Mouse (Mus musculus) megakaryocyte, embryonic 14.5 days (primary cell): ENCODE measurements around the gene Dppa4. TPM values are rescaled to one million over a fixed set of nuclear protein-coding genes. Genes with fewer than 3 reads are reported as not detected.
"Not testable (repeated sequence)": the region's sequence is repeated elsewhere in the genome, so short reads cannot be mapped to it uniquely, and the experiment has no call there.

Source experiments
- H3K27me3 ChIP-seq: replicated peaks from 2 replicates; pipeline ENCODE3; 2012; ENCODE audit warnings: inconsistent platforms
- H3K36me3 ChIP-seq: replicated peaks from 2 replicates; pipeline ENCODE3; 2012; ENCODE audit warnings: low read length, inconsistent platforms, mixed read lengths
- H3K4me1 ChIP-seq: 2 replicates; pipeline ENCODE4 v1.6.1; 2012; ENCODE audit warnings: inconsistent platforms
- H3K4me3 ChIP-seq: replicated peaks from 2 replicates; pipeline ENCODE3; 2012; ENCODE audit warnings: moderate library complexity, mild to moderate bottlenecking, inconsistent platforms
- H3K9me3 ChIP-seq: 2 replicates; pipeline ENCODE4 v1.6.1; 2012; ENCODE audit warnings: inconsistent platforms
- FLI1 ChIP-seq: IDR thresholded peaks from 2 replicates; pipeline ENCODE4 v1.6.1; 2012; ENCODE audit warnings: low read length, inconsistent platforms, mixed read lengths
- GATA1 ChIP-seq: IDR thresholded peaks from 3 replicates; pipeline ENCODE4 v1.6.1; 2012; ENCODE audit warnings: mixed read lengths, low read length, inconsistent platforms, borderline replicate concordance
- polyA plus RNA-seq: library from polyadenylated mRNA; stranded (reverse); fragments of >175 nt; gene quantifications from 2 replicates; pipeline ENCODE4 v1.2.3, GENCODE M21; 2012; ENCODE audit warnings: low replicate concordance; ENCODE audit not compliant: insufficient read depth

Gene Dppa4
- polyA plus RNA-seq, 1 experiment, result not detected

DNA sequence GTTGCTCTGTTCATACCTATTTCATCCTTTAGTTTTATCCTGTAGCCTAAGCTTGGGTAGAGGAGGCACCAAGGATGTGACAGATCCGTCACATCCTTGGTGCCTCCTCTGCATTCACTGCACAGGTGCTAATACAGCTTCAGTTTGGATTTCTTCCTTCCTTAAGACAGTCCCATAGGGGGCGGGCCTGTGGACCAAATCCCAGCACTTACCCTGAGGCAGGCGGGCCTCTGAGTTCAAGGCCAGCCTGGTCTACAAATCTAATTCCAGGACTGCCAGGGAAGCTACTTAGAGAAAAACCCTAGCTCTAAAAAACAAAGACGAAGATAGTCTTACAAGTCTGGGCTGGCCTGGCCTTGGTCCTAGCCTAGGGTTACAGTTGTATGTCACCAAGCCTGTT, 2.0 kb downstream of the Dppa4 start:
- Histone ChIP-seq H3K9me3 (peaks cover 10% of the 10 kb centered on the region), H3K27me3 (no peaks in the 10 kb centered on the region)

GRCm38 (mm10) chr16:48297384-48298136, 14.0 kb downstream of the Dppa4 start:
- H3K36me3 ChIP-seq, result no peaks in the 10 kb centered on the region
- no peak overlapping the region for H3K4me3 ChIP-seq
- peaks cover 19% of the 10 kb centered on the region for H3K9me3 ChIP-seq
- TF ChIP-seq FLI1 (no peak), GATA1 (no peak)
- no peaks in the 10 kb centered on the region for H3K27me3 ChIP-seq
- H3K4me1 ChIP-seq, result no peaks in the 10 kb centered on the region

More for the DNA sequence above, 2.0 kb downstream of the Dppa4 start:
- H3K36me3 ChIP-seq, result no peaks in the 10 kb centered on the region
- no peaks in the 10 kb centered on the region for H3K4me1 ChIP-seq
- H3K4me3 ChIP-seq, result no peak overlapping the region
- no peak for TF ChIP-seq GATA1
- no peak for TF ChIP-seq FLI1

DNA sequence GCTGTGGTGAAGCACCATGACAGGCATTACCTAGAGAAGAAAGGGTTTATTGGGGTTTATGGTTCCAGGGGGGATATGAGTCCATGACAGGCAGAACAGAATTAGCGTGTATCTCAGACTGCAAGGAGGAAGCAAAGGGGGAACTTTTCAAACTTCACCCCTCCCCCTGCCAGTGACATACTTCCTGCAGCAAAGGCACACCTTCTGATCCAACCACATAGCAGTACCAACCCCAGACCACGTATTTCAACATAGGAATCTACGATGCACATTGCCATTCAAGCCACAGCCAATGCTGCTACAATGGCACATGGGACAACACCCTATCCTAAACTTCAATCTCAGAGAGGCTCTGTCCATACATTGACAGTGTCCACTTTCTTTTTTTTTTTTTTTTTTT, 16.4 kb downstream of the Dppa4 start:
- Histone ChIP-seq H3K27me3 (no peaks in the 10 kb centered on the region), H3K36me3 (no peaks in the 10 kb centered on the region), H3K4me1 (no peaks in the 10 kb centered on the region), H3K9me3 (peaks cover 28% of the 10 kb centered on the region), H3K4me3 (no peak overlapping the region)
- TF ChIP-seq FLI1 (no peak), GATA1 (no peak)

DNA sequence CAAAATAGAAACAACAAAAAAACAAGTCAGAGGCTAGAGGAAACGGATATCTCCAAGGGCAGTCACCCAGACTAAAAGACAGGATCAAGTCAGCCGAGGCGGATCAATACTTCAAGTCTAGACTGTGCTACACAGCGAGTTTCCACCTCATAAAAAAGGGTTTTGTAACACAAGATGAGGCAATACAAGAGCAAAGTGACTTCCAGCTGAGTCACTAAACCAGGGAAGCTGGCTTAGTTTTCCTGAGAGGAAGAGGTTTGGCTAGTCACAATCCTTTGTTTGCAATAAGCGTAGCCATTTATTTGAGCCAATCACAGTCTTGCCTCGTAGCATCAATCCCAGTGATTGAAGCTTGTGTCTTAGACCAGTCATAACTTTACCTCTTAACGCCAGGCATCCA, 20.0 kb downstream of the Dppa4 start, which contains the start of gene Dppa2:
Gene Dppa2, plus strand, starts transcription at position 400 of the 400 bp plus-strand sequence.
- TF ChIP-seq GATA1, result no peak
- TF ChIP-seq FLI1, result no peak
- Histone ChIP-seq H3K4me1 (no peaks in the 10 kb centered on the region), H3K9me3 (peaks cover 28% of the 10 kb centered on the region), H3K4me3 (no peak within 1 kb of the TSS), H3K36me3 (no peaks in the 10 kb centered on the region), H3K27me3 (no peaks in the 10 kb centered on the region)

- no peaks in the 10 kb centered on the region for H3K36me3 ChIP-seq
- peaks cover 25% of the 10 kb centered on the region for H3K9me3 ChIP-seq
- no peak overlapping the region for H3K4me3 ChIP-seq
- no peaks in the 10 kb centered on the region for H3K27me3 ChIP-seq
- TF ChIP-seq GATA1 (no peak), FLI1 (no peak)
- H3K4me1 ChIP-seq, result no peaks in the 10 kb centered on the region
Measured at GRCm38 (mm10) chr16:48303983-48304382, 20.4 kb downstream of the Dppa4 start.

DNA sequence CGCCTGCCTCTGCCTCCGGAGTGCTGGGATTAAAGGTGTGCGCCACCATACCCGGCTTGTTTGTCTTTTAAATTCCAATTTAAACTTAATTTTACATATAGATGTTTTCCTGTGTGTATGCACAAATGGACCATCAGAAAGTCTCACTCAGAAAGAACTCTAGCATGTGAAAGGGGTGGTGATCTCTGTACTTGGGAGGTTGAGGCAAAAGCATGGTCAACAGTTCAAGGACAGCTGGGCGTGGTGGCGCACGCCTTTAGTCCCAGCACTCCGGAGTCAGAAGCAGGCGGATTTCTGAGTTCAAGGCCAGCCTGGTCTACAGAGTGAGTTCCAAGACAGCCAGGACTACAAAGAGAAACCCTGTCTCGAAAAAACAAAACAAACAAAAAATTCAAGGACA, 25.4 kb downstream of the Dppa4 start:
- H3K27me3 ChIP-seq, H3K36me3 ChIP-seq, H3K4me1 ChIP-seq, H3K4me3 ChIP-seq: not testable (repeated sequence)
- H3K9me3 ChIP-seq, result peaks cover 15% of the 10 kb centered on the region

GRCm38 (mm10) chr16:48309912-48310630, 26.5 kb downstream of the Dppa4 start:
- Histone ChIP-seq H3K9me3 (peaks cover 20% of the 10 kb centered on the region), H3K4me3 (no peak overlapping the region), H3K4me1 (no peaks in the 10 kb centered on the region), H3K36me3 (no peaks in the 10 kb centered on the region), H3K27me3 (no peaks in the 10 kb centered on the region)
- no peak for TF ChIP-seq GATA1

GRCm38 (mm10) chr16:48315294-48315693, 31.8 kb downstream of the Dppa4 start:
- H3K4me1 ChIP-seq, result no peaks in the 10 kb centered on the region
- TF ChIP-seq GATA1 (no peak), FLI1 (no peak)
- no peak overlapping the region for H3K4me3 ChIP-seq
- H3K9me3 ChIP-seq, result peaks cover 24% of the 10 kb centered on the region
- H3K27me3 ChIP-seq, result no peaks in the 10 kb centered on the region
- H3K36me3 ChIP-seq, result no peaks in the 10 kb centered on the region

DNA sequence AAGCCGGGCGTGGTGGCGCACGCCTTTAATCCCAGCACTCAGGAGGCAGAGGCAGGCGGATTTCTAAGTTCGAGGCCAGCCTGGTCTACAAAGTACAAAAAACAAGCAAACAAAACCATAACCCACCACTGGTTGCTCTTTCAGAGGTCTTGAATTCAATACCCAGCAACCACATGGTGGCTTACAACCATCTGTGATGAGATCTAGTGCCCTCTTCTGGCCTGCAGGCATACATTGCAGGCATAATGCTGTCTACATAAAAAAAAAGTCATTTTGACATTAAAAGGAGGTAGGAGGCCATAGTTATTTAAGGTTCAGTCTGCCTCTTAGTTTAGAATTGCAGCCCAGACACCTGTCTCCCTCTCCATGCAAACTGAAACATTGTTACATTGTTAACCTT, 37.2 kb downstream of the Dppa4 start:
- Histone ChIP-seq H3K27me3 (no peaks in the 10 kb centered on the region), H3K9me3 (peaks cover 5% of the 10 kb centered on the region), H3K4me3 (no peak overlapping the region), H3K36me3 (no peaks in the 10 kb centered on the region), H3K4me1 (no peaks in the 10 kb centered on the region)
- TF ChIP-seq GATA1 (no peak), FLI1 (no peak)

- no peak for TF ChIP-seq FLI1
- no peak for TF ChIP-seq GATA1
- Histone ChIP-seq H3K9me3 (peaks cover 5% of the 10 kb centered on the region), H3K27me3 (no peaks in the 10 kb centered on the region)
Measured at GRCm38 (mm10) chr16:48323133-48323532, 39.6 kb downstream of the Dppa4 start.

More at GRCm38 (mm10) chr16:48323133-48323532, 39.6 kb downstream of the Dppa4 start:
- Histone ChIP-seq H3K4me3 (no peak overlapping the region), H3K4me1 (no peaks in the 10 kb centered on the region), H3K36me3 (no peaks in the 10 kb centered on the region)
